Mouse (Mus musculus) midbrain, embryonic 11.5 days (tissue): Measurements from ENCODE around the gene Lrpprc. TPM values are rescaled to one million over a fixed set of nuclear protein-coding genes. Genes with fewer than 3 reads are reported as not detected.

ENCODE experiments used
- ATAC-seq: fragments of 200-750 bp; cut with Nextera tagmentation; 2 replicates; pipeline ENCODE4 v1.8.0; 2017; ENCODE audit warnings: moderate TSS enrichment, moderate library complexity; ENCODE audit not compliant: low FRiP score
- DNase-seq: peaks from one replicate; pipeline ENCODE4 v3.0.0; 2015; ENCODE audit warnings: low spot score; ENCODE audit errors: missing footprints
- H3K27ac ChIP-seq: fragments of 300-500 bp; sonication (generic); 2 replicates; pipeline ENCODE4 v1.5.1; 2014; ENCODE audit warnings: low read depth, low read length
- H3K27me3 ChIP-seq: fragments of 300-500 bp; sonication (generic); 2 replicates; pipeline ENCODE4 v1.6.1; 2014; ENCODE audit warnings: mild to moderate bottlenecking, low read length, moderate library complexity, mixed read lengths; ENCODE audit not compliant: control insufficient read depth, insufficient read depth
- H3K36me3 ChIP-seq: fragments of 300-500 bp; sonication (generic); 2 replicates; pipeline ENCODE4 v1.6.1; 2014; ENCODE audit warnings: mild to moderate bottlenecking, low read length, moderate library complexity, mixed read lengths; ENCODE audit not compliant: control insufficient read depth, insufficient read depth
- H3K4me1 ChIP-seq: fragments of 300-500 bp; sonication (generic); 2 replicates; pipeline ENCODE4 v1.6.1; 2014; ENCODE audit warnings: low read length; ENCODE audit not compliant: control insufficient read depth, insufficient read depth
- H3K4me2 ChIP-seq: fragments of 300-500 bp; sonication (generic); 2 replicates; pipeline ENCODE4 v1.6.1; 2014; ENCODE audit warnings: mild to moderate bottlenecking, moderate library complexity
- H3K4me3 ChIP-seq: fragments of 300-500 bp; sonication (generic); 2 replicates; pipeline ENCODE4 v1.5.1; 2014; ENCODE audit warnings: low read depth, low read length
- H3K9ac ChIP-seq: fragments of 300-500 bp; sonication (generic); 2 replicates; pipeline ENCODE4 v1.6.1; 2014; ENCODE audit warnings: low read length
- H3K9me3 ChIP-seq: fragments of 300-500 bp; sonication (generic); 2 replicates; pipeline ENCODE4 v1.6.1; 2016; ENCODE audit warnings: low read length; ENCODE audit not compliant: control insufficient read depth
- WGBS: fragments of 180-500 bp; shearing (Covaris S2); extraction: QIAGEN DNeasy Blood & Tissue Kit; methylation state at CpG from one replicate; pipeline ENCODE4 v1.1.7; 2014; 5-methylcytosine and 5-hydroxymethylcytosine counted together
- polyA plus RNA-seq: library from polyadenylated mRNA; unstranded; fragments of >200 nt; fragmentation: Nextera tagmentation; extraction: Ambion mirVana; gene quantifications from 2 replicates; pipeline ENCODE4 v1.2.1, GENCODE M21; 2014

Gene Lrpprc
- 53.9 and 59.1 TPM in 2 replicates for polyA plus RNA-seq

GRCm38 (mm10) chr17:84790447-84791098, at the start of gene Lrpprc:
Lrpprc (minus strand) TSS chr17:84790789.
- Histone ChIP-seq H3K9ac (peak within 1 kb of the TSS; percentile 79), H3K4me2 (peak within 1 kb of the TSS; percentile 76), H3K36me3 (no peaks in the 10 kb centered on the region), H3K4me3 (peak within 1 kb of the TSS; percentile 85), H3K27ac (peak within 1 kb of the TSS; percentile 54), H3K4me1 (peaks cover 18% of the 10 kb centered on the region), H3K27me3 (no peaks in the 10 kb centered on the region), H3K9me3 (no peaks in the 10 kb centered on the region)
- under 1% methylated on average over 48 of the region's 51 CpGs for WGBS
- DNase-seq (peak; percentile 100), ATAC-seq (peak; percentile 99)

- ATAC-seq = peak; percentile 44; the same call in 1 of the 2 replicates
- 4% methylated on average over 3 of the region's 3 CpGs for WGBS
- H3K27me3 ChIP-seq = no peaks in the 10 kb centered on the region
- no peak overlapping the region for H3K4me2 ChIP-seq
- no peaks in the 10 kb centered on the region for H3K4me1 ChIP-seq
- DNase-seq = peak; percentile 95
- no peak overlapping the region for H3K27ac ChIP-seq
- H3K9me3 ChIP-seq = no peaks in the 10 kb centered on the region
- H3K4me3 ChIP-seq = no peak overlapping the region
- no peaks in the 10 kb centered on the region for H3K36me3 ChIP-seq
- no peak overlapping the region for H3K9ac ChIP-seq
These were observed 47.2 kb upstream of the Lrpprc start for GRCm38 (mm10) chr17:84837780-84838179.

GRCm38 (mm10) chr17:84835249-84835648, 44.7 kb upstream of the Lrpprc start:
- Histone ChIP-seq H3K9ac (no peak overlapping the region), H3K27ac (no peak overlapping the region), H3K27me3 (no peaks in the 10 kb centered on the region), H3K4me2 (no peak overlapping the region), H3K36me3 (no peaks in the 10 kb centered on the region), H3K4me3 (no peak overlapping the region), H3K9me3 (no peaks in the 10 kb centered on the region), H3K4me1 (no peaks in the 10 kb centered on the region)
- no peak for ATAC-seq
- 85% methylated on average over 9 of the region's 9 CpGs for WGBS
- DNase-seq = no peak

DNA sequence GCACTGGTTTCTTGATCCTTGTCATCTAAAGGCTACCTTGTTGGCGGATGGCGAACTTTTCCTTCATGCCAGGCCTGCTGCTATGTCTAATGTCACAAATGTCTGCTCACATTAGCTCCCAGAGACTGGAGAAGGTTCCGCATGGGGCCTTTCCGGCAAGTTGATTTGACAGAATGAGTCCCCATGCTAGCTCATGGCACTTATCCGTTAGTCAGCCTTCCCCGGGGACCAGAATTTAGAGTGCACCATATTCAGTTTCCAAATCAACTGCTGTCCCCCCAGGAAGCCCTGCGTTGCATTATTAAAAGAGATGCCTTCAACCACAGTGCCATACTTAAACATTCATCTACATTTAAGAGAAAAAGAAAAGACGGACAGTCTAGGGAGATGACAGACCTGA, 41.8 kb upstream of the Lrpprc start:
- Histone ChIP-seq H3K27ac (no peak overlapping the region), H3K4me3 (no peak overlapping the region), H3K4me2 (no peak overlapping the region), H3K36me3 (no peaks in the 10 kb centered on the region), H3K27me3 (no peaks in the 10 kb centered on the region), H3K9ac (no peak overlapping the region), H3K9me3 (no peaks in the 10 kb centered on the region), H3K4me1 (no peaks in the 10 kb centered on the region)
- ATAC-seq = no peak
- no peak for DNase-seq
- 62% methylated on average over 8 of the region's 8 CpGs for WGBS

- Histone ChIP-seq H3K27me3 (no peaks in the 10 kb centered on the region), H3K9ac (no peak overlapping the region), H3K4me1 (no peaks in the 10 kb centered on the region), H3K4me3 (no peak overlapping the region), H3K9me3 (no peaks in the 10 kb centered on the region), H3K4me2 (no peak overlapping the region), H3K36me3 (no peaks in the 10 kb centered on the region), H3K27ac (no peak overlapping the region)
- 94% methylated on average over 6 of the region's 6 CpGs for WGBS
- ATAC-seq (no peak), DNase-seq (no peak)
These were observed 37.7 kb upstream of the Lrpprc start for GRCm38 (mm10) chr17:84828301-84828700.

GRCm38 (mm10) chr17:84820603-84821002, 30.0 kb upstream of the Lrpprc start:
- no peaks in the 10 kb centered on the region for H3K9me3 ChIP-seq
- H3K4me1 ChIP-seq = no peaks in the 10 kb centered on the region
- WGBS = 14% methylated on average over 4 of the region's 4 CpGs
- no peaks in the 10 kb centered on the region for H3K27me3 ChIP-seq
- H3K27ac ChIP-seq = no peak overlapping the region
- no peak overlapping the region for H3K4me2 ChIP-seq
- DNase-seq (no peak), ATAC-seq (no peak)
- H3K4me3 ChIP-seq = no peak overlapping the region
- H3K9ac ChIP-seq = no peak overlapping the region
- no peaks in the 10 kb centered on the region for H3K36me3 ChIP-seq

- no peak overlapping the region for H3K4me3 ChIP-seq
- H3K36me3 ChIP-seq = no peaks in the 10 kb centered on the region
- no peaks in the 10 kb centered on the region for H3K27me3 ChIP-seq
- no peak overlapping the region for H3K27ac ChIP-seq
- no peaks in the 10 kb centered on the region for H3K9me3 ChIP-seq
- WGBS = 93% methylated on average over 5 of the region's 5 CpGs
- H3K9ac ChIP-seq = no peak overlapping the region
- H3K4me2 ChIP-seq = no peak overlapping the region
- ATAC-seq = no peak
- no peaks in the 10 kb centered on the region for H3K4me1 ChIP-seq
- DNase-seq = no peak
These were observed 27.8 kb upstream of the Lrpprc start for GRCm38 (mm10) chr17:84818390-84818789.

GRCm38 (mm10) chr17:84816014-84816461, 25.4 kb upstream of the Lrpprc start:
- Histone ChIP-seq H3K4me1 (no peaks in the 10 kb centered on the region), H3K27ac (no peak overlapping the region), H3K4me2 (no peak overlapping the region), H3K9me3 (no peaks in the 10 kb centered on the region), H3K4me3 (no peak overlapping the region), H3K9ac (no peak overlapping the region), H3K27me3 (no peaks in the 10 kb centered on the region), H3K36me3 (no peaks in the 10 kb centered on the region)
- DNase-seq (no peak), ATAC-seq (no peak)
- WGBS = 85% methylated on average over 9 of the region's 9 CpGs

DNA sequence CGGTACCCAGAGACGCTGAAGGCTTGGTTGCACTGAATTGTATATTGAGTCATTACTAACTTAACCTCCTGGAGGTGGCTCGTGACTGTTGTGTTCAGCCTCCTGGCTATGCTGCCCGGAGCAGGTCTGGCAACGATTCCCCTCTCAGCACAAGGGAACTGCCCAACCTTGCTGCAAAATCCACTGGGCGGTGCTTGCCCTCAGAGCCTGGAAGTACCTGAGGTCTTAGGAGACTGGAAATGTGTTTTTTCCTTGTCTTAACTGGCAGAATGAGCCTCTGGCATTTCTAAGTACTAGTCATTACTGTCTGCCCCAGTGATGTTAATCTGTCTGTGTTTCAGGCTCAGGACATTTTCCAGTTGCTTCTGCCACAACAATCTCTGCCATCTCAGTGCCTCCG, 24.3 kb upstream of the Lrpprc start:
- Histone ChIP-seq H3K9me3 (no peaks in the 10 kb centered on the region), H3K4me1 (no peaks in the 10 kb centered on the region), H3K4me2 (no peak overlapping the region), H3K4me3 (no peak overlapping the region), H3K36me3 (no peaks in the 10 kb centered on the region), H3K27me3 (no peaks in the 10 kb centered on the region), H3K27ac (no peak overlapping the region), H3K9ac (no peak overlapping the region)
- no peak for ATAC-seq
- WGBS = 79% methylated on average over 7 of the region's 7 CpGs
- DNase-seq = no peak
